Mouse (Mus musculus): Measurements from ENCODE around the gene Gm12216. TPM values are rescaled to one million over a fixed set of nuclear protein-coding genes. Genes with fewer than 3 reads are reported as not detected.
A peak's percentile ranks its signal among the peaks of the same experiment; 100 is the strongest.

The Gm12216 gene
- total RNA-seq, 2 experiments from 2014 or later, result 0.85 to 1.5 TPM

DNA sequence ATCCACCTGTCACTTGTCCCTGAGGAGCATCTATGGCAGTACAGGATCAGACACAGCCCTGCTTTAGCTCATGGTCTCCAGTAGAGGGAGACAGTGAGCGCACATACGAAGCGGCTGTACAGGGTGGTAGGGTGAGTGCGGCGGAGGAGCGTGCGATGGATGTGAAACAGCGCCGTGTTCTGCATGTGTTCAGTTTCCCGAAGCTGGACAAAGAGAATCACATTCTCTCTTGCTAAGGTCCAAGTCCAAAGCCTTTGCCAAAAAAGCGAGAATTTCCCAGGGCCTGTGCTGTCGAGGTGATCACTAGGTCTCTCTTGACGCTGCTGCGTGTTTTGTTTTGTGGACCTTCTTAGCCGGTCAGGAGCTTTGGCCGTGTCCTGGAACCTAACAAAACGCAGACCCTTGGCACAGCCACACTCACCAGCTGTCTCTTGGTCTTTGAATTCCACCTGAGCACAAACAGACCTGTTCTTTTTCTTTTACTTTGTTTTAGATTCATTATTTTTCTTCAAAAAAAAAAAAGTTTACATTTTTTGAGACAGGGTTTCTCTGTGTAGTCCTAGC, 123.3 kb downstream of the Gm12216 start:
- peak; percentile 56 to 70 for DNase-seq (ENCODE audit: extremely low spot score in 1 of 2, low spot score in 2 of 2)
- intact Hi-C loops (cut with DNase I), result loop anchor here (5.0 kb wide), 2 partner anchors 117 to 263 kb away; partner anchors contain the start of gene Gm9837

DNA sequence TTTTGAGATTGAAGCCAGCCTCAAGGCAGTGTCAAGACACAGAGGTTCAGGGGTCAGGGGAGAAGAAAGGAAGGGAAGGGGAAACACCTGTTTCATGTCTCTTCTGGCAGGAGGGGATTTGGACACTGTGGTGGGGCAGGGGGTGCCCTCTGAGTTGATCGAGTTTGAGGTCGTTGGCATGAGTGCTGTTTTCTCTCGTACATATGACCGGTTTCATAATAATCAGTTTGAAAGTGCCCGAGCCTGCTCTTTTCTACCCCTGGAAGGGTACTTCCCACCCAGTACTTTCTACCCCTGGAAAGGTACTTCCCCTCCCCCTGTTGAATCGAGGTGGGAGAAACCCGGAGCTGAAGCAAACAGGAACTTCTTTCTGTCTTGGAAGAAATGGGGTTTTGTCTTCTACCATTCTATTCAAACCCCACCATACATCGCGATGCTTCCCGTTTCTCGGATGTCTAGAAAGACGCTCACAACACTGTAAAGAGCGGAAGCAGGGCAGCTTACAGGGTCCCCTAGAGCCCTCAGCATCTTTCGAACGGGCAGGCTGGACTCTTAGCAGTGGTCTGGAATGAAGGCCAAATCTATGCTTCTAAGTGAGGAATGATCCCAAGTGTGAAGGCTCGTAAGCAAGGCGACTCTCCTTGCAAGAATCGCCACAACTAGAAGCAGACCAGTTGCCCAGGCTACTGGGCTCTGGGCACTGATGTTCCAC, 123.9 kb downstream of the Gm12216 start:
- intact Hi-C loops (cut with DNase I), result loop anchor here (5.0 kb wide), 2 partner anchors 117 to 263 kb away; partner anchors contain the start of gene Gm9837
- DNase-seq (ENCODE audit: extremely low spot score in 1 of 2, low spot score in 2 of 2), result no peak

DNA sequence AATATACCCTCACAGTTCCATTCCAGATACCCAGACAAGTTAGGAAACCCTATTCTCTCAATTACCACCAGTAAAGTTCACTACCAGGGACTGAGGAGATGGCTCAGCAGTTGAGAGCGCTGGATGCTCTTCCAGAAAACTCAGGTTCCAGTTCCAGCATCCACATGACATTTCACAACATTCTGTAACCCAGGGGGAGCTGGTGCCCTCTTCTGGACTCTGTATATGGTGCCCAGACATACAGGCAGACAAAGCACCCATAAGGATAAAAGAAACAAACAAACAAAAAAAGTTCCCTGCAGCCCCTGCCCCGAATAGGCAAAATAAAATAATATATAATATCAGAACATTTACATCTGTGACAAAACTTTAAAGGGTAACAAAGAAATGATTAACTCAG, 124.6 kb downstream of the Gm12216 start:
- intact Hi-C loops (cut with DNase I), result no loop called here

DNA sequence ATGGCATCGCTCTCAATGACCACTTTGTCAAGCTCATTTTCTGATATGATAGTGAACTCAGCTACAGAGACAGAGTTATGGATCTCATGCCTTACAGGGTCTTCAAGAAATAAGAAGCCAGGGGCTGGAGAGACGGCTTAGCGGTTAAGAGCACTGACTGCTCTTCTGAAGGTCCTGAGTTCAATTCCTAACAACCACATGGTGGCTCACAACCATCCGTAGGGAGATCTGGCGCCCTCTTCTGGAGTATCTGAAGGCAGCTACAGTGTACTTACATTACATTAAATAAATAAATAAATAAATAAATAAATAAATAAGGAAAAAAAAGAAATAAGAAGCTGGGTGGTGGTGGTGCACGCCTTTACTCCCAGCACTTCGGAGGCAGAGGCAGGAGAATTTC, 125.2 kb downstream of the Gm12216 start:
- intact Hi-C loops (cut with DNase I), result no loop called here

More for the DNA sequence above, 124.6 kb downstream of the Gm12216 start:
- no peak for DNase-seq (ENCODE audit: extremely low spot score in 1 of 2, low spot score in 2 of 2)

More for the DNA sequence above, 125.2 kb downstream of the Gm12216 start:
- DNase-seq (ENCODE audit: extremely low spot score in 1 of 2, low spot score in 2 of 2), result no peak

Small RNAs within 50 kb of the gene (microRNA-seq; reads per million reads assigned to microRNA genes)
- gene Mir7671, result not detected

Other genes with a start within 250 kb of the Gm12216 start
- gene Il4, start 240.6 kb downstream of the Gm12216 start, total RNA-seq (2021), result not detected
- gene Il13, start 224.6 kb downstream of the Gm12216 start, total RNA-seq (2021), result not detected
- 1 to 10 TPM; 9.4 to 9.7 TPM for gene Rad50, start 151.9 kb downstream of the Gm12216 start, total RNA-seq (2021)
- gene Il5, start 138.5 kb downstream of the Gm12216 start, total RNA-seq (2021), result under 1 TPM in 1 of 2 experiments, not detected in 1; 0.30 TPM
- 1 to 10 TPM; 2.3 to 3.3 TPM for gene Irf1, start 89.2 kb downstream of the Gm12216 start, total RNA-seq (2021)
- under 1 TPM in 1 of 2 experiments, not detected in 1; 0.41 TPM for gene Gm17334, start 86.1 kb downstream of the Gm12216 start, total RNA-seq (2021)
- 10 to 100 TPM; 10.4 to 14.2 TPM for gene Slc22a5, start 32.4 kb upstream of the Gm12216 start, total RNA-seq (2021)
- 1 to 10 TPM; 2.4 to 2.9 TPM for gene Slc22a21, start 121.1 kb upstream of the Gm12216 start, total RNA-seq (2021)
- 1 to 10 TPM; 3.7 to 7.1 TPM for gene Slc22a4, start 168.8 kb upstream of the Gm12216 start, total RNA-seq (2021)
- 10 to 100 TPM; 10.7 to 11.4 TPM for gene Pdlim4, start 209.8 kb upstream of the Gm12216 start, total RNA-seq (2021)
- gene P4ha2, start 240.8 kb upstream of the Gm12216 start, total RNA-seq (2021), result 10 to 100 TPM; 15.8 to 17.0 TPM